Mouse (Mus musculus) gastrocnemius, adult 2 months (tissue): ENCODE data around the gene Sik2. TPM values are rescaled to one million over a fixed set of nuclear protein-coding genes. Genes with fewer than 3 reads are reported as not detected.

Experiments used
- DNase-seq: peaks from one replicate; pipeline ENCODE4 v3.0.0; 2022
- H3K27ac ChIP-seq: fragments of 200-600 bp; 2 replicates; pipeline ENCODE4 v1.8.1; 2022; ENCODE audit warnings: mild to moderate bottlenecking
- H3K4me3 ChIP-seq: fragments of 200-600 bp; 2 replicates; pipeline ENCODE4 v1.8.1; 2022; ENCODE audit warnings: mild to moderate bottlenecking, moderate library complexity
- CTCF ChIP-seq: fragments of 200-600 bp; IDR thresholded peaks from 2 replicates; pipeline ENCODE4 v1.8.1; 2022; ENCODE audit warnings: antibody characterized with exemption, mild to moderate bottlenecking, moderate library complexity
- intact Hi-C: fragments of 180-260 bp; cut with DNase I; formaldehyde crosslinking; loops from one replicate; pipeline ENCODE4 v1.15.1; 2025
- total RNA-seq, 2 experiments: library from RNA; stranded (reverse); gene quantifications; 2 replicates each; pipeline ENCODE4 v1.2.3; 2021

The Sik2 gene
- total RNA-seq, 2 experiments from 2014 or later: 17.9 to 25.2 TPM

- no peak for TF ChIP-seq CTCF
- no peak for DNase-seq
- Histone ChIP-seq H3K4me3 (no peak overlapping the region), H3K27ac (no peak overlapping the region)
- intact Hi-C loops: no loop called here
Observed at GRCm38 (mm10) chr9:50970413-50970812, 38.5 kb downstream of the Sik2 start.

GRCm38 (mm10) chr9:50969266-50969665, 39.6 kb downstream of the Sik2 start:
- DNase-seq: no peak
- no peak overlapping the region for H3K27ac ChIP-seq
- TF ChIP-seq CTCF: no peak
- H3K4me3 ChIP-seq: no peak overlapping the region
- intact Hi-C loops: no loop called here

- intact Hi-C loops: no loop called here
Observed at GRCm38 (mm10) chr9:50966277-50966676, 42.6 kb downstream of the Sik2 start.

GRCm38 (mm10) chr9:50965392-50965791, 43.5 kb downstream of the Sik2 start:
- no peak overlapping the region for H3K27ac ChIP-seq
- DNase-seq: no peak
- TF ChIP-seq CTCF: no peak
- no peak overlapping the region for H3K4me3 ChIP-seq
- intact Hi-C loops: no loop called here

More at GRCm38 (mm10) chr9:50966277-50966676, 42.6 kb downstream of the Sik2 start:
- Histone ChIP-seq H3K4me3 (no peak overlapping the region), H3K27ac (no peak overlapping the region)
- TF ChIP-seq CTCF: no peak
- DNase-seq: no peak

- intact Hi-C loops: no loop called here
- Histone ChIP-seq H3K4me3 (no peak overlapping the region), H3K27ac (no peak overlapping the region)
- DNase-seq: no peak
- no peak for TF ChIP-seq CTCF
Observed at GRCm38 (mm10) chr9:50964911-50965310, 44.0 kb downstream of the Sik2 start.

- intact Hi-C loops: no loop called here
- no peak for TF ChIP-seq CTCF
- H3K4me3 ChIP-seq: no peak overlapping the region
- no peak overlapping the region for H3K27ac ChIP-seq
- DNase-seq: no peak
Observed at GRCm38 (mm10) chr9:50957956-50958489, 50.9 kb downstream of the Sik2 start.

- no peak overlapping the region for H3K27ac ChIP-seq
- intact Hi-C loops: no loop called here
- DNase-seq: no peak
- H3K4me3 ChIP-seq: no peak overlapping the region
- TF ChIP-seq CTCF: no peak
Observed at GRCm38 (mm10) chr9:50955176-50955575, 53.7 kb downstream of the Sik2 start.

- no peak for DNase-seq
- no peak for TF ChIP-seq CTCF
- intact Hi-C loops: loop anchor here (10.0 kb wide), 1 partner anchor 47 kb away; no protein-coding TSS in a partner anchor
Observed at GRCm38 (mm10) chr9:50948097-50948823, 60.6 kb downstream of the Sik2 start.

GRCm38 (mm10) chr9:50946338-50946737, 62.5 kb downstream of the Sik2 start:
- intact Hi-C loops: loop anchor here (10.0 kb wide), 1 partner anchor 48 kb away; no protein-coding TSS in a partner anchor
- Histone ChIP-seq H3K27ac (no peak overlapping the region), H3K4me3 (no peak overlapping the region)
- DNase-seq: no peak
- no peak for TF ChIP-seq CTCF

More at GRCm38 (mm10) chr9:50948097-50948823, 60.6 kb downstream of the Sik2 start:
- H3K4me3 ChIP-seq: no peak overlapping the region
- H3K27ac ChIP-seq: no peak overlapping the region

GRCm38 (mm10) chr9:50944826-50945225, 64.0 kb downstream of the Sik2 start:
- intact Hi-C loops: loop anchor here (10.0 kb wide), 1 partner anchor 50 kb away; no protein-coding TSS in a partner anchor
- no peak overlapping the region for H3K4me3 ChIP-seq
- DNase-seq: no peak
- no peak overlapping the region for H3K27ac ChIP-seq
- TF ChIP-seq CTCF: no peak

GRCm38 (mm10) chr9:50942711-50943110, 66.2 kb downstream of the Sik2 start:
- intact Hi-C loops: loop anchor here (10.0 kb wide), 1 partner anchor 52 kb away; no protein-coding TSS in a partner anchor
- TF ChIP-seq CTCF: no peak
- Histone ChIP-seq H3K4me3 (no peak overlapping the region), H3K27ac (no peak overlapping the region)
- DNase-seq: no peak

- TF ChIP-seq CTCF: no peak
- intact Hi-C loops: loop anchor here (10.0 kb wide), 1 partner anchor 53 kb away; no protein-coding TSS in a partner anchor
- Histone ChIP-seq H3K27ac (no peak overlapping the region), H3K4me3 (no peak overlapping the region)
- no peak for DNase-seq
Observed at GRCm38 (mm10) chr9:50941804-50942401, 67.0 kb downstream of the Sik2 start.

- intact Hi-C loops: no loop called here
- Histone ChIP-seq H3K4me3 (no peak overlapping the region), H3K27ac (no peak overlapping the region)
- no peak for TF ChIP-seq CTCF
- no peak for DNase-seq
Observed at GRCm38 (mm10) chr9:50929986-50930385, 78.9 kb downstream of the Sik2 start.
